Mouse (Mus musculus): Measurements from ENCODE around the gene Lck.

GRCm38 (mm10) chr4:129575171-129575844 lies 1.9 kb upstream of the Lck start:
- TF ChIP-seq EP300 (IDR thresholded peaks at IDR 0.05; ENCODE audit: insufficient read depth, low read depth, low read length) (no peak), CTCF (IDR thresholded peaks at IDR 0.05) (no peak), POLR2A (IDR thresholded peaks at IDR 0.05; ENCODE audit: insufficient read depth, low read depth, low read length) (no peak)
